Mouse (Mus musculus) cortical plate, adult 2 months (tissue): ENCODE data around the gene Adamtsl1.
A peak's percentile ranks its signal among the peaks of the same experiment; 100 is the strongest.

ENCODE experiments used
- CTCF ChIP-seq: fragments of 200-500 bp; IDR thresholded peaks from 2 replicates; pipeline ENCODE4 v1.5.1; 2011; ENCODE audit warnings: mild to moderate bottlenecking, control low read depth, low read length; ENCODE audit not compliant: insufficient read depth; ENCODE audit errors: extremely low read depth
- POLR2A ChIP-seq: fragments of 200-500 bp; IDR thresholded peaks from 2 replicates; pipeline ENCODE4 v1.6.1; 2011; ENCODE audit warnings: mild to moderate bottlenecking, low read length, control low read depth; ENCODE audit not compliant: insufficient read depth; ENCODE audit errors: extremely low read depth

- TF ChIP-seq CTCF: peak; percentile 85
- TF ChIP-seq POLR2A: no peak
These were observed 510.7 kb downstream of the Adamtsl1 start for GRCm38 (mm10) chr4:86024573-86025160.
